Mouse (Mus musculus) liver, embryonic 13.5 days (tissue): ENCODE results near the gene Osbpl3. TPM values are rescaled to one million over a fixed set of nuclear protein-coding genes. Genes with fewer than 3 reads are reported as not detected.
"Not testable (repeated sequence)": the region's sequence is repeated elsewhere in the genome, so short reads cannot be mapped to it uniquely, and the experiment has no call there.

Experiments
- ATAC-seq: fragments of 200-750 bp; cut with Nextera tagmentation; 2 replicates; pipeline ENCODE4 v1.8.0; 2017; ENCODE audit warnings: low read depth, mild to moderate bottlenecking, moderate number of reproducible peaks, moderate library complexity
- DNase-seq: peaks from one replicate; pipeline ENCODE4 v3.0.0; 2022
- H3K27ac ChIP-seq: fragments of 300-500 bp; sonication (generic); 2 replicates; pipeline ENCODE4 v1.5.1; 2015; ENCODE audit warnings: moderate library complexity, mild to moderate bottlenecking, inconsistent platforms
- H3K27me3 ChIP-seq: fragments of 300-500 bp; sonication (generic); 2 replicates; pipeline ENCODE4 v1.6.1; 2015; ENCODE audit warnings: mild to moderate bottlenecking, inconsistent platforms
- H3K36me3 ChIP-seq: fragments of 300-500 bp; sonication (generic); 2 replicates; pipeline ENCODE4 v1.6.1; 2015; ENCODE audit warnings: mild to moderate bottlenecking, inconsistent platforms
- H3K4me1 ChIP-seq: fragments of 300-500 bp; sonication (generic); replicated peaks from 2 replicates; pipeline ENCODE4 v1.6.1; 2015; ENCODE audit warnings: inconsistent platforms
- H3K4me2 ChIP-seq: fragments of 300-500 bp; sonication (generic); 2 replicates; pipeline ENCODE4 v1.6.1; 2015; ENCODE audit warnings: inconsistent platforms, mild to moderate bottlenecking, moderate library complexity
- H3K4me3 ChIP-seq: fragments of 300-500 bp; sonication (generic); replicated peaks from 2 replicates; pipeline ENCODE4 v1.5.1; 2015; ENCODE audit warnings: mild to moderate bottlenecking, inconsistent platforms
- H3K9ac ChIP-seq: fragments of 300-500 bp; sonication (generic); 2 replicates; pipeline ENCODE4 v1.6.1; 2015; ENCODE audit warnings: mild to moderate bottlenecking, inconsistent platforms
- H3K9me3 ChIP-seq: fragments of 300-500 bp; sonication (generic); replicated peaks from 2 replicates; pipeline ENCODE4 v1.6.1; 2016; ENCODE audit warnings: inconsistent platforms
- WGBS: fragments of 180-500 bp; shearing (Covaris S2); methylation state at CpG from one replicate; pipeline ENCODE4 v1.1.7; 2015; ENCODE audit not compliant: insufficient replicate concordance; 5-methylcytosine and 5-hydroxymethylcytosine counted together
- polyA plus RNA-seq: library from polyadenylated mRNA; unstranded; fragments of >200 nt; fragmentation: Nextera tagmentation; extraction: Ambion mirVana; gene quantifications from 2 replicates; pipeline ENCODE4 v1.2.1, GENCODE M21; 2015

Osbpl3 gene
- polyA plus RNA-seq, 1 experiment from 2014 or later, result 0.70 TPM

- no peak overlapping the region for H3K4me3 ChIP-seq
- H3K4me2 ChIP-seq, result no peak overlapping the region
- no peak overlapping the region for H3K9ac ChIP-seq
- H3K27me3 ChIP-seq, result peaks cover 25% of the 10 kb centered on the region
- no peak for ATAC-seq
- DNase-seq, result no peak
- no peaks in the 10 kb centered on the region for H3K9me3 ChIP-seq
- H3K4me1 ChIP-seq, result peaks cover 19% of the 10 kb centered on the region
- WGBS, result 85% methylated on average over 10 of the region's 10 CpGs
- H3K36me3 ChIP-seq, result no peaks in the 10 kb centered on the region
- no peak overlapping the region for H3K27ac ChIP-seq
Measured at GRCm38 (mm10) chr6:50452220-50452619, 3.8 kb downstream of the Osbpl3 start.

- DNase-seq (no peak), ATAC-seq (no peak)
- H3K4me3 ChIP-seq, result no peak overlapping the region
- H3K4me2 ChIP-seq, result no peak overlapping the region
- H3K9me3 ChIP-seq, result no peaks in the 10 kb centered on the region
- no peak overlapping the region for H3K27ac ChIP-seq
- H3K36me3 ChIP-seq, result no peaks in the 10 kb centered on the region
- peaks cover 3% of the 10 kb centered on the region for H3K4me1 ChIP-seq
- WGBS, result 69% methylated on average over 2 of the region's 2 CpGs
- no peaks in the 10 kb centered on the region for H3K27me3 ChIP-seq
- no peak overlapping the region for H3K9ac ChIP-seq
Measured at GRCm38 (mm10) chr6:50445616-50446015, 10.4 kb downstream of the Osbpl3 start.

- Histone ChIP-seq H3K9me3 (no peaks in the 10 kb centered on the region), H3K4me1 (peaks cover 3% of the 10 kb centered on the region), H3K4me2 (no peak overlapping the region), H3K9ac (no peak overlapping the region), H3K27ac (no peak overlapping the region), H3K36me3 (no peaks in the 10 kb centered on the region), H3K4me3 (no peak overlapping the region), H3K27me3 (no peaks in the 10 kb centered on the region)
- 71% methylated on average over 5 of the region's 5 CpGs for WGBS
- ATAC-seq (no peak), DNase-seq (no peak)
Measured at GRCm38 (mm10) chr6:50440966-50441862, 14.8 kb downstream of the Osbpl3 start.

GRCm38 (mm10) chr6:50440197-50440596 lies 15.8 kb downstream of the Osbpl3 start:
- H3K4me1 ChIP-seq, result peaks cover 3% of the 10 kb centered on the region
- H3K36me3 ChIP-seq, result no peaks in the 10 kb centered on the region
- ATAC-seq (no peak), DNase-seq (no peak)
- no peak overlapping the region for H3K9ac ChIP-seq
- no peak overlapping the region for H3K27ac ChIP-seq
- H3K27me3 ChIP-seq, result no peaks in the 10 kb centered on the region
- H3K4me2 ChIP-seq, result no peak overlapping the region
- 84% methylated on average over 7 of the region's 7 CpGs for WGBS
- no peaks in the 10 kb centered on the region for H3K9me3 ChIP-seq
- H3K4me3 ChIP-seq, result no peak overlapping the region

GRCm38 (mm10) chr6:50438900-50439299 lies 17.1 kb downstream of the Osbpl3 start:
- H3K9ac ChIP-seq, H3K27me3 ChIP-seq, ATAC-seq, H3K36me3 ChIP-seq, H3K9me3 ChIP-seq, H3K4me3 ChIP-seq, H3K27ac ChIP-seq, DNase-seq, H3K4me2 ChIP-seq, H3K4me1 ChIP-seq: not testable (repeated sequence)
- WGBS, result 66% methylated on average over 4 of the region's 4 CpGs

- no peak overlapping the region for H3K27ac ChIP-seq
- H3K27me3 ChIP-seq, result no peaks in the 10 kb centered on the region
- H3K4me3 ChIP-seq, result no peak overlapping the region
- H3K9me3 ChIP-seq, result no peaks in the 10 kb centered on the region
- H3K4me1 ChIP-seq, result no peaks in the 10 kb centered on the region
- H3K9ac ChIP-seq, result no peak overlapping the region
- H3K36me3 ChIP-seq, result no peaks in the 10 kb centered on the region
- ATAC-seq (no peak), DNase-seq (no peak)
- no peak overlapping the region for H3K4me2 ChIP-seq
- WGBS, result 75% methylated on average over 2 of the region's 2 CpGs
Measured at GRCm38 (mm10) chr6:50437815-50438214, 18.2 kb downstream of the Osbpl3 start.

- WGBS, result 51% methylated on average over 2 of the region's 2 CpGs
- DNase-seq (no peak), ATAC-seq (no peak)
- H3K36me3 ChIP-seq, result no peaks in the 10 kb centered on the region
- H3K9me3 ChIP-seq, result no peaks in the 10 kb centered on the region
- H3K4me1 ChIP-seq, result no peaks in the 10 kb centered on the region
- no peaks in the 10 kb centered on the region for H3K27me3 ChIP-seq
- no peak overlapping the region for H3K4me3 ChIP-seq
- no peak overlapping the region for H3K27ac ChIP-seq
- no peak overlapping the region for H3K4me2 ChIP-seq
- no peak overlapping the region for H3K9ac ChIP-seq
Measured at GRCm38 (mm10) chr6:50436661-50437060, 19.3 kb downstream of the Osbpl3 start.

- H3K9ac ChIP-seq, result no peak overlapping the region
- H3K27ac ChIP-seq, result no peak overlapping the region
- H3K4me3 ChIP-seq, result no peak overlapping the region
- ATAC-seq, result no peak
- H3K27me3 ChIP-seq, result no peaks in the 10 kb centered on the region
- H3K9me3 ChIP-seq, result no peaks in the 10 kb centered on the region
- no peak for DNase-seq
- WGBS, result 73% methylated on average over 5 of the region's 5 CpGs
- no peak overlapping the region for H3K4me2 ChIP-seq
- no peaks in the 10 kb centered on the region for H3K36me3 ChIP-seq
- no peaks in the 10 kb centered on the region for H3K4me1 ChIP-seq
Measured at GRCm38 (mm10) chr6:50432491-50432890, 23.5 kb downstream of the Osbpl3 start.

- H3K4me1 ChIP-seq, result no peaks in the 10 kb centered on the region
- H3K4me2 ChIP-seq, result no peak overlapping the region
- H3K36me3 ChIP-seq, result no peaks in the 10 kb centered on the region
- 78% methylated on average over 7 of the region's 7 CpGs for WGBS
- H3K27me3 ChIP-seq, result no peaks in the 10 kb centered on the region
- no peak overlapping the region for H3K4me3 ChIP-seq
- H3K27ac ChIP-seq, result no peak overlapping the region
- no peak overlapping the region for H3K9ac ChIP-seq
- no peaks in the 10 kb centered on the region for H3K9me3 ChIP-seq
- DNase-seq (no peak), ATAC-seq (no peak)
Measured at GRCm38 (mm10) chr6:50429299-50429698, 26.7 kb downstream of the Osbpl3 start.

- Histone ChIP-seq H3K9me3 (no peaks in the 10 kb centered on the region), H3K27me3 (no peaks in the 10 kb centered on the region), H3K36me3 (no peaks in the 10 kb centered on the region), H3K27ac (no peak overlapping the region), H3K4me2 (no peak overlapping the region), H3K9ac (no peak overlapping the region), H3K4me1 (no peaks in the 10 kb centered on the region), H3K4me3 (no peak overlapping the region)
- DNase-seq (no peak), ATAC-seq (no peak)
- WGBS, result 79% methylated on average over 11 of the region's 11 CpGs
Measured at GRCm38 (mm10) chr6:50427051-50427732, 28.8 kb downstream of the Osbpl3 start.

- Histone ChIP-seq H3K27ac (no peak overlapping the region), H3K4me1 (no peaks in the 10 kb centered on the region), H3K9ac (no peak overlapping the region), H3K4me3 (no peak overlapping the region), H3K4me2 (no peak overlapping the region), H3K9me3 (no peaks in the 10 kb centered on the region), H3K36me3 (no peaks in the 10 kb centered on the region), H3K27me3 (no peaks in the 10 kb centered on the region)
- ATAC-seq (no peak), DNase-seq (no peak)
- WGBS, result 79% methylated on average over 4 of the region's 4 CpGs
Measured at GRCm38 (mm10) chr6:50426571-50426970, 29.4 kb downstream of the Osbpl3 start.
